Mouse (Mus musculus) heart, adult 10 weeks (tissue): ENCODE data around the gene Trappc3l. TPM values are rescaled to one million over a fixed set of nuclear protein-coding genes. Genes with fewer than 3 reads are reported as not detected.

ENCODE experiments used
- polyA plus RNA-seq: library from polyadenylated mRNA; stranded (reverse); fragments of 350-450 nt; fragmentation: Illumina TruSeq; extraction: RNeasy Lipid Tissue Mini Kit (QIAGEN cat#74804); gene quantifications from one replicate; pipeline ENCODE4 v1.2.3, GENCODE M21; 2014; ENCODE audit warnings: low read depth, low replicate concordance

The Trappc3l gene
- polyA plus RNA-seq = not detected

GRCm38 (mm10) chr10:34037401-34037800 is at the start of gene Trappc3l:
Trappc3l (plus strand) TSS chr10:34037597.

GRCm38 (mm10) chr10:34019302-34020075 is 17.9 kb upstream of the Trappc3l start, which contains the start of gene Rwdd1:
Rwdd1 (minus strand) TSS chr10:34019624.

GRCm38 (mm10) chr10:34044210-34044609 is 6.8 kb downstream of the Trappc3l start, which contains the start of gene Calhm4:
Calhm4 (minus strand) TSS chr10:34044310.

GRCm38 (mm10) chr10:34096418-34096883 is 59.1 kb downstream of the Trappc3l start, which contains the start of gene Calhm5:
Calhm5 (minus strand) TSS chr10:34096519.

GRCm38 (mm10) chr10:34127392-34128378 is 90.3 kb downstream of the Trappc3l start, which contains the start of gene Calhm6:
Calhm6 (minus strand) TSS chr10:34127984.

Other genes starting within 250 kb of the Trappc3l start
- gene Sult3a1, start 179.9 kb upstream of the Trappc3l start, polyA plus RNA-seq = 0.63 TPM
- not detected for gene Rsph4a, start 132.5 kb upstream of the Trappc3l start, polyA plus RNA-seq
- gene Zup1, start 86.3 kb upstream of the Trappc3l start, polyA plus RNA-seq = 7.6 TPM
- gene Rwdd1, start 18.0 kb upstream of the Trappc3l start, polyA plus RNA-seq = 114 TPM
- gene Calhm4, start 6.7 kb downstream of the Trappc3l start, polyA plus RNA-seq = not detected
- 1.5 TPM for gene Calhm5, start 58.9 kb downstream of the Trappc3l start, polyA plus RNA-seq
- not detected for gene Calhm6, start 90.4 kb downstream of the Trappc3l start, polyA plus RNA-seq
- 4.3 TPM for gene Dse, start 170.1 kb downstream of the Trappc3l start, polyA plus RNA-seq
- gene Tspyl1, start 244.6 kb downstream of the Trappc3l start, polyA plus RNA-seq = 54.0 TPM